ENCODE assay signal across 26 mouse cellular contexts in the genomic region with DNA sequence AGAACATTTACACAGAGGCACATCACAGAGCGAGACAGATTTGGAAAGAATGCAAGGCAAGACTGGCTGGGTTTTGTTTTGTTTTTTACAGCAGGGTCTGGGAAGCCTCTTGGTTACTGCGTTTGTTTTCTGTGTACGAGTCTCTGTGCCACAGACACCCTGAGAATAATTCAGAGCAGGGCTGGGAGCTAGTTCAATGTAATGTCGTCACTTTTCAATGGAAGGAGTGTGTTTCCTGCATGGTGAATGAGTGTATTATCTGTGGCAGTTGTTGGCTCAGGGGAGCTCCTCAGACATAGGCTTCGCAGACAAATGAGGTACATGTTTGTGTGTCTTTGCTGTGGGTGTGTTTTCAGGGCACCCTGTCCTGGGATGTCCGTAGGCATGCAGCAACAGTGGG.
DNase-seq lines count a peak whose midpoint lies in the region; ATAC-seq and TF ChIP-seq lines count a peak whose summit lies in the region.
"Had no signal": no experiment of that assay in that cellular context is flagged by ENCODE, and none has a peak within 500 bp of the region (broad histone marks: within the 10 kb centered on the region; RNA-seq: fewer than 3 reads in every experiment).

No protein-coding gene starts in this region.

- ATAC-seq in forebrain, embryonic 14.5 days, result 0 out of 2 replicates have a peak, but pooled peaks have one; percentile 10
- ATAC-seq in forebrain, embryonic 12.5 days (ENCODE audit: low FRiP score), result no peak
- no peak for ATAC-seq in neural tube, embryonic 13.5 days (ENCODE audit: low read depth)
- peak; percentile 56 for ATAC-seq in hindbrain, embryonic 16.5 days
- ATAC-seq in neural tube, embryonic 15.5 days (ENCODE audit: low FRiP score), result peak; percentile 54; the same call in 1 of the 2 replicates
- ATAC-seq: liver, embryonic 12.5 days had no signal

- TF ChIP-seq CTCF in kidney, adult 2 months (conservative IDR thresholded peaks at IDR 0.05; ENCODE audit: insufficient read depth, insufficient read length, low read depth, low read length), result no peak

- 0 out of 2 replicates have a peak, but pooled peaks cover 2% of the 10 kb centered on the region for H3K4me1 ChIP-seq in forebrain, embryonic 14.5 days (ENCODE audit: control insufficient read depth, insufficient read depth, low read length)
- H3K4me1 ChIP-seq in forebrain, embryonic 12.5 days, result peaks cover 8% of the 10 kb centered on the region
- 0 out of 2 replicates have a peak, but pooled peaks cover 11% of the 10 kb centered on the region for H3K4me1 ChIP-seq in neural tube, embryonic 13.5 days (replicated peaks)
- no peaks in the 10 kb centered on the region for H3K4me1 ChIP-seq in hindbrain, embryonic 16.5 days (ENCODE audit: control insufficient read depth, insufficient read depth, low read depth, low read length)
- no peaks in the 10 kb centered on the region for H3K4me1 ChIP-seq in neural tube, embryonic 15.5 days
- H3K4me1 ChIP-seq in kidney, adult 2 months (ENCODE audit: control insufficient read depth, insufficient read depth, low read length), result no peaks in the 10 kb centered on the region
- H3K4me1 ChIP-seq: embryonic facial prominence, embryonic 12.5 days; limb, embryonic 13.5 days; liver, embryonic 12.5 days had no signal

- peaks cover 48% of the 10 kb centered on the region for H3K36me3 ChIP-seq in forebrain, embryonic 14.5 days (ENCODE audit: control insufficient read depth, insufficient read depth, low read length)
- peaks cover 44% of the 10 kb centered on the region for H3K36me3 ChIP-seq in forebrain, embryonic 12.5 days (replicated peaks)
- peaks cover 21% of the 10 kb centered on the region for H3K36me3 ChIP-seq in neural tube, embryonic 13.5 days
- peaks cover 3% of the 10 kb centered on the region; the same call in 1 of the 2 replicates for H3K36me3 ChIP-seq in hindbrain, embryonic 16.5 days (ENCODE audit: control insufficient read depth, insufficient read depth, low read length)
- peaks cover 15% of the 10 kb centered on the region for H3K36me3 ChIP-seq in neural tube, embryonic 15.5 days
- H3K36me3 ChIP-seq in kidney, adult 2 months (ENCODE audit: control insufficient read depth, insufficient read depth, low read length), result no peaks in the 10 kb centered on the region

- H3K9ac ChIP-seq in forebrain, embryonic 14.5 days (ENCODE audit: low read length), result no peak overlapping the region
- no peak overlapping the region for H3K9ac ChIP-seq in forebrain, embryonic 12.5 days
- no peak overlapping the region for H3K9ac ChIP-seq in neural tube, embryonic 13.5 days
- H3K9ac ChIP-seq in hindbrain, embryonic 16.5 days (ENCODE audit: low read depth, low read length), result no peak overlapping the region
- no peak overlapping the region for H3K9ac ChIP-seq in neural tube, embryonic 15.5 days (replicated peaks)
- H3K9ac ChIP-seq: embryonic facial prominence, embryonic 12.5 days; heart, embryonic 15.5 days; limb, embryonic 13.5 days; liver, embryonic 12.5 days had no signal

- H3K4me3 ChIP-seq in forebrain, embryonic 14.5 days (ENCODE audit: low read depth, low read length), result no peak overlapping the region
- H3K4me3 ChIP-seq in forebrain, embryonic 12.5 days (replicated peaks), result no peak overlapping the region
- H3K4me3 ChIP-seq in neural tube, embryonic 13.5 days, result no peak overlapping the region
- no peak overlapping the region for H3K4me3 ChIP-seq in hindbrain, embryonic 16.5 days (ENCODE audit: low read length)
- H3K4me3 ChIP-seq in neural tube, embryonic 15.5 days (replicated peaks), result no peak overlapping the region
- no peak overlapping the region for H3K4me3 ChIP-seq in kidney, adult 2 months (ENCODE audit: insufficient read depth, low read depth, low read length)
- H3K4me3 ChIP-seq: embryonic facial prominence, embryonic 12.5 days; heart, embryonic 15.5 days; layer of hippocampus, adult 2 months; limb, embryonic 13.5 days; liver, embryonic 12.5 days had no signal

- DNase-seq in forebrain, embryonic 14.5 days (ENCODE audit: low spot score), result no peak
- DNase-seq in neural tube, embryonic 10.5 days (ENCODE audit: extremely low spot score, low spot score), result no peak
- DNase-seq in kidney, adult 2 months, result no peak
- no peak for DNase-seq in left cerebral cortex, postnatal 25 days (ENCODE audit: low spot score in 2 of 2)
- DNase-seq: adrenal gland, postnatal 36 days; cerebellum, adult 11-12 months; cerebellum, postnatal 10 days; heart, postnatal 36 days; kidney, adult 8-10 months; kidney, postnatal 10 days; layer of hippocampus, postnatal 36 days; lung, adult 2 months; lung, postnatal 14 days; retina, postnatal 1 day; right cerebral cortex, postnatal 25 days; spleen, adult 18-20 months; thymus, postnatal 25 days had no signal

- H3K27me3 ChIP-seq in forebrain, embryonic 14.5 days (replicated peaks; ENCODE audit: control insufficient read depth, insufficient read depth, low read length), result no peaks in the 10 kb centered on the region
- H3K27me3 ChIP-seq in forebrain, embryonic 12.5 days, result no peaks in the 10 kb centered on the region
- H3K27me3 ChIP-seq in neural tube, embryonic 13.5 days, result no peaks in the 10 kb centered on the region
- H3K27me3 ChIP-seq in hindbrain, embryonic 16.5 days (replicated peaks; ENCODE audit: control insufficient read depth, insufficient read depth, low read length), result no peaks in the 10 kb centered on the region
- H3K27me3 ChIP-seq in neural tube, embryonic 15.5 days (replicated peaks), result no peaks in the 10 kb centered on the region
- no peaks in the 10 kb centered on the region for H3K27me3 ChIP-seq in kidney, adult 2 months (replicated peaks; ENCODE audit: control insufficient read depth, insufficient read depth, low read length)
- H3K27me3 ChIP-seq: embryonic facial prominence, embryonic 12.5 days; heart, embryonic 15.5 days; limb, embryonic 13.5 days; liver, embryonic 12.5 days had no signal

- WGBS in forebrain, embryonic 14.5 days, result 65% methylated on average over 6 of the region's 6 CpGs
- WGBS in forebrain, embryonic 12.5 days, result 79% methylated on average over 6 of the region's 6 CpGs
- 53% methylated on average over 6 of the region's 6 CpGs for WGBS in neural tube, embryonic 13.5 days
- 57% methylated on average over 6 of the region's 6 CpGs for WGBS in hindbrain, embryonic 16.5 days
- 49% methylated on average over 6 of the region's 6 CpGs for WGBS in neural tube, embryonic 15.5 days
- 93% methylated on average over 6 of the region's 6 CpGs for WGBS in kidney, adult 2 months

- TF ChIP-seq POLR2A in kidney, adult 2 months (IDR thresholded peaks at IDR 0.05; ENCODE audit: low read depth, low read length), result no peak

- H3K9me3 ChIP-seq in forebrain, embryonic 14.5 days (replicated peaks; ENCODE audit: control insufficient read depth, low read length), result no peaks in the 10 kb centered on the region
- no peaks in the 10 kb centered on the region for H3K9me3 ChIP-seq in forebrain, embryonic 12.5 days
- no peaks in the 10 kb centered on the region for H3K9me3 ChIP-seq in neural tube, embryonic 13.5 days
- no peaks in the 10 kb centered on the region for H3K9me3 ChIP-seq in hindbrain, embryonic 16.5 days (ENCODE audit: control insufficient read depth, low read length)
- no peaks in the 10 kb centered on the region for H3K9me3 ChIP-seq in neural tube, embryonic 15.5 days (replicated peaks)
- H3K9me3 ChIP-seq: embryonic facial prominence, embryonic 12.5 days; heart, embryonic 15.5 days; limb, embryonic 13.5 days; liver, embryonic 12.5 days had no signal

- no peak overlapping the region for H3K4me2 ChIP-seq in forebrain, embryonic 14.5 days (ENCODE audit: low read length)
- H3K4me2 ChIP-seq in forebrain, embryonic 12.5 days, result no peak overlapping the region
- no peak overlapping the region for H3K4me2 ChIP-seq in neural tube, embryonic 13.5 days
- H3K4me2 ChIP-seq in hindbrain, embryonic 16.5 days (ENCODE audit: low read length), result no peak overlapping the region
- H3K4me2 ChIP-seq in neural tube, embryonic 15.5 days, result no peak overlapping the region
- H3K4me2 ChIP-seq: embryonic facial prominence, embryonic 12.5 days; heart, embryonic 15.5 days; limb, embryonic 13.5 days; liver, embryonic 12.5 days had no signal

- intact Hi-C loops in left cerebral cortex, postnatal 25 days (cut with DNase I), result no loop called here

- 0 out of 2 replicates have a peak overlapping the region, but pooled peaks have one; percentile 5 for H3K27ac ChIP-seq in forebrain, embryonic 14.5 days (ENCODE audit: low read depth, low read length)
- H3K27ac ChIP-seq in forebrain, embryonic 12.5 days, result no peak overlapping the region
- 0 out of 2 replicates have a peak overlapping the region, but pooled peaks have one; percentile 28 for H3K27ac ChIP-seq in neural tube, embryonic 13.5 days (replicated peaks)
- H3K27ac ChIP-seq in hindbrain, embryonic 16.5 days (ENCODE audit: low read depth, low read length), result no peak overlapping the region
- peak overlapping the region; percentile 35; the same call in 1 of the 2 replicates for H3K27ac ChIP-seq in neural tube, embryonic 15.5 days (replicated peaks)
- no peak overlapping the region for H3K27ac ChIP-seq in kidney, adult 2 months (ENCODE audit: insufficient read depth, low read depth, low read length)
- H3K27ac ChIP-seq: embryonic facial prominence, embryonic 12.5 days; heart, embryonic 15.5 days; layer of hippocampus, adult 2 months; limb, embryonic 13.5 days; liver, embryonic 12.5 days had no signal

Comparison
In these comparisons a context has a peak if more than half of its experiments do, and no peak if none do; other contexts are left out.
1. ATAC-seq: peak in forebrain, embryonic 14.5 days (single experiment), hindbrain, embryonic 16.5 days (single experiment) and neural tube, embryonic 15.5 days (single experiment); none in forebrain, embryonic 12.5 days (single experiment) and neural tube, embryonic 13.5 days (single experiment).
2. H3K27ac ChIP-seq: peak in forebrain, embryonic 14.5 days (single experiment), neural tube, embryonic 13.5 days (single experiment) and neural tube, embryonic 15.5 days (single experiment); none in forebrain, embryonic 12.5 days (single experiment), hindbrain, embryonic 16.5 days (single experiment) and kidney, adult 2 months (single experiment).